Mouse (Mus musculus): ENCODE measurements around the gene Fam206a. TPM values are rescaled to one million over a fixed set of nuclear protein-coding genes. Genes with fewer than 3 reads are reported as not detected.

Gene Fam206a
- polyA plus RNA-seq, 1 experiment, result 18.9 TPM

GRCm38 (mm10) chr4:56811642-56812041 lies 9.5 kb downstream of the Fam206a start:
- no peak for TF ChIP-seq CTCF (IDR thresholded peaks at IDR 0.05; ENCODE audit: borderline replicate concordance, insufficient read depth, low read length)
- no peak for TF ChIP-seq POLR2A (IDR thresholded peaks at IDR 0.05; ENCODE audit: low read depth, low read length)
- Histone ChIP-seq H3K4me1 (ENCODE audit: control insufficient read depth, insufficient read depth, low read length) (no peaks in the 10 kb centered on the region), H3K27ac (ENCODE audit: insufficient read depth, low read length) (no peak overlapping the region), H3K4me3 (ENCODE audit: insufficient read depth, low read length) (no peak overlapping the region)

- H3K27ac ChIP-seq (ENCODE audit: insufficient read depth, low read length), result no peak overlapping the region
- no peak overlapping the region for H3K4me3 ChIP-seq (ENCODE audit: insufficient read depth, low read length)
- H3K4me1 ChIP-seq (ENCODE audit: control insufficient read depth, insufficient read depth, low read length), result no peaks in the 10 kb centered on the region
- TF ChIP-seq CTCF (IDR thresholded peaks at IDR 0.05; ENCODE audit: borderline replicate concordance, insufficient read depth, low read length) (no peak), POLR2A (IDR thresholded peaks at IDR 0.05; ENCODE audit: low read depth, low read length) (no peak)
Measured at GRCm38 (mm10) chr4:56812096-56812495, 10.0 kb downstream of the Fam206a start.

GRCm38 (mm10) chr4:56815131-56815530 lies 13.0 kb downstream of the Fam206a start:
- Histone ChIP-seq H3K4me1 (ENCODE audit: control insufficient read depth, insufficient read depth, low read length) (no peaks in the 10 kb centered on the region), H3K4me3 (ENCODE audit: insufficient read depth, low read length) (no peak overlapping the region), H3K27ac (ENCODE audit: insufficient read depth, low read length) (no peak overlapping the region)
- TF ChIP-seq CTCF (IDR thresholded peaks at IDR 0.05; ENCODE audit: borderline replicate concordance, insufficient read depth, low read length) (no peak), POLR2A (IDR thresholded peaks at IDR 0.05; ENCODE audit: low read depth, low read length) (no peak)

DNA sequence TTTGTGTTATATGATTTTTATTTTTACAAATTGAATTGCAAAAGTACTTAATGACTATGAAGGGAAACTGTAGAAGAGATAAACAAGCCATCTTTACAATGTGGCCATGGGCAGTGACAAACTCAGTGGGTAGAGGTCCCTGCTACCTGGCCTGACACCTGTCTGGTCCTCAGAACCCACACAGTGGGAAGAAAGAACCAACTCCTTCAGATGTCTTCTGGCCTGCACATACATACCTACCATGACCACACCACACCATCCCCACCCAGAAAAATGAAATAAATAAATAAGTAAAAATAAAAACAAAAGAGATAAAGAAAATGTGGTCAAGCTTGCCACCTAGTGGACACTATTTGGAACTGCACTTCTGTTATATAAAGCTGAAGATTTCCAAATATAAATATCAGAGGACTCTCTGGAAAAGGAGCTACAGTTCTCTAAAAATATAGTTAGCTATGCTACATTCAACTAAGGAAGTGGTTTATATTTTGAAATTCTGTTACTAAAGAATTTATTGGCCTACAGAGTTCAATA lies 17.9 kb downstream of the Fam206a start:
- Histone ChIP-seq H3K4me1 (ENCODE audit: control insufficient read depth, insufficient read depth, low read length) (no peaks in the 10 kb centered on the region), H3K27ac (ENCODE audit: insufficient read depth, low read length) (no peak overlapping the region), H3K4me3 (ENCODE audit: insufficient read depth, low read length) (no peak overlapping the region)
- no peak for TF ChIP-seq CTCF (IDR thresholded peaks at IDR 0.05; ENCODE audit: borderline replicate concordance, insufficient read depth, low read length)
- TF ChIP-seq POLR2A (IDR thresholded peaks at IDR 0.05; ENCODE audit: low read depth, low read length), result no peak

GRCm38 (mm10) chr4:56824231-56824630 lies 22.1 kb downstream of the Fam206a start:
- Histone ChIP-seq H3K27ac (ENCODE audit: insufficient read depth, low read length) (no peak overlapping the region), H3K4me3 (ENCODE audit: insufficient read depth, low read length) (no peak overlapping the region), H3K4me1 (ENCODE audit: control insufficient read depth, insufficient read depth, low read length) (peaks cover 3% of the 10 kb centered on the region; the same call in 1 of the 2 replicates)
- TF ChIP-seq CTCF (IDR thresholded peaks at IDR 0.05; ENCODE audit: borderline replicate concordance, insufficient read depth, low read length) (no peak), POLR2A (IDR thresholded peaks at IDR 0.05; ENCODE audit: low read depth, low read length) (no peak)

- H3K27ac ChIP-seq (ENCODE audit: insufficient read depth, low read length), result peak overlapping the region; percentile 74
- peaks cover 3% of the 10 kb centered on the region; the same call in 1 of the 2 replicates for H3K4me1 ChIP-seq (ENCODE audit: control insufficient read depth, insufficient read depth, low read length)
- no peak overlapping the region for H3K4me3 ChIP-seq (ENCODE audit: insufficient read depth, low read length)
- no peak for TF ChIP-seq CTCF (IDR thresholded peaks at IDR 0.05; ENCODE audit: borderline replicate concordance, insufficient read depth, low read length)
- no peak for TF ChIP-seq POLR2A (IDR thresholded peaks at IDR 0.05; ENCODE audit: low read depth, low read length)
Measured at GRCm38 (mm10) chr4:56828932-56829331, 26.8 kb downstream of the Fam206a start.

DNA sequence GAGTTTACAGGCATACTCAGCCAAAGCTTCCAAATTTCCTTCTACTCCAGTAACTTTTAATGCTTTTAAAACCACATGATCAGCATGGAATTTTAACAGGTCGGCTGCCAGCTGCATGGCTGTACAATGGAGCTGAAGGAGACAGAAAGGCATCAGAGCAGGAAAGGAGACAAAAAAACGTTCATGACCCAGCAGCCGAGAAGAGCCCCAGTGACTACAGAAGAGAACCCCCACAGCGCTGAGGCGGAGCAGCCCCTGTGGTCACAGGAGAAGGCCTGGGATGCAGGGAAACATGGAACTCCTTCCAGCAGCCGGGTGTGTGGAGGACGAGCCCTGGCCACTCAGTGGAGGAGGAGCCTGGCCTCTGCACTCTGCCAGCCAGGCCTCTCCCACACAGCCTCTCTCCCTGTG lies 27.4 kb downstream of the Fam206a start:
- TF ChIP-seq POLR2A (IDR thresholded peaks at IDR 0.05; ENCODE audit: low read depth, low read length), result peak; percentile 38
- no peak for TF ChIP-seq CTCF (IDR thresholded peaks at IDR 0.05; ENCODE audit: borderline replicate concordance, insufficient read depth, low read length)
- Histone ChIP-seq H3K4me3 (ENCODE audit: insufficient read depth, low read length) (no peak overlapping the region), H3K4me1 (ENCODE audit: control insufficient read depth, insufficient read depth, low read length) (peaks cover 3% of the 10 kb centered on the region; the same call in 1 of the 2 replicates), H3K27ac (ENCODE audit: insufficient read depth, low read length) (peak overlapping the region; percentile 92)

DNA sequence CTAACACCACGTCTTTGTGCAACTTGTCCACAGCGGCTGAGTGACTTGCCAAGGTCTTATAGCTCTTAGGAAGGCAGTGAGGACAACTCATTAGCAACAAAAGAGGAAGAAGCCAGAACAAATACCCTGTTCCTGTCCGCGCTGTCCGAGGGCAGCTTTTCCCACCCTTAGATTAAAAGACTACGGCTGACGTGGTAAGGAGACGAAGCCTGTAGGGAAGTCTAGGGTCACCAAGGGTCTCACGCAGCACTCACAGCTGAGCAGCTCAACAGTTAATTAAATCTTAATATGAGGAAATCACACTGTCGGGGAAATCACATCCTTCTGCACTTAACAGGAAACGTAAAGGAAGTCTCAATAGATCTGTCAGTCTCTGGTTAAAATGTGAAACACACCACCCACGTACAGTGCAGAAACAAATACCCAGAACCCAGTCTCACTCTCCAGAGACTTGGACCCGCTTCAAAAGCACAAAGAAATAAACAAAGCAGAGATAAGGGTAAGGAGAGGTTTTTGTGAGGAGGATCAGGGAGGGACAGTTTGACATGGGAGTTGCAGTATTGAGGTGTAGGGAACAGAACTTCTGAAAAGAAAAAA lies 29.0 kb downstream of the Fam206a start:
- no peak for TF ChIP-seq POLR2A (IDR thresholded peaks at IDR 0.05; ENCODE audit: low read depth, low read length)
- no peak for TF ChIP-seq CTCF (IDR thresholded peaks at IDR 0.05; ENCODE audit: borderline replicate concordance, insufficient read depth, low read length)
- Histone ChIP-seq H3K4me1 (ENCODE audit: control insufficient read depth, insufficient read depth, low read length) (peaks cover 3% of the 10 kb centered on the region; the same call in 1 of the 2 replicates), H3K4me3 (ENCODE audit: insufficient read depth, low read length) (no peak overlapping the region), H3K27ac (ENCODE audit: insufficient read depth, low read length) (no peak overlapping the region)

DNA sequence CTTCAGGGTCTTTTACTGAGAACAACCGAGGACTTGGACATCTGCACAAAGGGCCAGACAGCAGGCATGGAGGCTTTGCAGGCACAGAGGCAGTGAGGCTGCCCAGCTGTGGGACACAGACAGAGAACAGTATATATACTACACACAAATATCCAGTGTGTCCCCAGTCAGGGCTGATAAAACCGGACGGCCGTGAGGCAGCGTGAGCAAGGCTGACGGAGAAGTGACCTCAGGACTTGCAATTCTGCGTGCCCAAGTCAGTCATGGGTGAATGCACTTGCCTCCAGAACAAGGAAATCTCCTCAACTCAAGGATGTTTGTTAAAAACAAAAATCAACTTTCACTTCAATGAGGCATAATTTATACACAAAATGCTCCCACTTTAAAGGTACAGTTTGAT lies 29.9 kb downstream of the Fam206a start:
- Histone ChIP-seq H3K4me3 (ENCODE audit: insufficient read depth, low read length) (no peak overlapping the region), H3K4me1 (ENCODE audit: control insufficient read depth, insufficient read depth, low read length) (peaks cover 3% of the 10 kb centered on the region; the same call in 1 of the 2 replicates), H3K27ac (ENCODE audit: insufficient read depth, low read length) (no peak overlapping the region)
- TF ChIP-seq CTCF (IDR thresholded peaks at IDR 0.05; ENCODE audit: borderline replicate concordance, insufficient read depth, low read length) (no peak), POLR2A (IDR thresholded peaks at IDR 0.05; ENCODE audit: low read depth, low read length) (no peak)

GRCm38 (mm10) chr4:56837661-56838060 lies 35.5 kb downstream of the Fam206a start:
- H3K27ac ChIP-seq (ENCODE audit: insufficient read depth, low read length), result no peak overlapping the region
- H3K4me3 ChIP-seq (ENCODE audit: insufficient read depth, low read length), result no peak overlapping the region
- no peak for TF ChIP-seq CTCF (IDR thresholded peaks at IDR 0.05; ENCODE audit: borderline replicate concordance, insufficient read depth, low read length)
- TF ChIP-seq POLR2A (IDR thresholded peaks at IDR 0.05; ENCODE audit: low read depth, low read length), result no peak
- H3K4me1 ChIP-seq (ENCODE audit: control insufficient read depth, insufficient read depth, low read length), result peaks cover 7% of the 10 kb centered on the region; the same call in 1 of the 2 replicates

All from embryonic fibroblast, embryonic 13.5 days (primary cell).